Mouse (Mus musculus): ENCODE measurements around the gene Prl2a1. TPM values are rescaled to one million over a fixed set of nuclear protein-coding genes. Genes with fewer than 3 reads are reported as not detected.
"Not testable (repeated sequence)": the region's sequence is repeated elsewhere in the genome, so short reads cannot be mapped to it uniquely, and the experiment has no call there.

Prl2a1 gene
- total RNA-seq (2021): not detected
- long read RNA-seq, experiment 1: 0 reads
- long read RNA-seq, experiment 2: 0 reads

GRCm38 (mm10) chr13:27801354-27801753, at the start of gene Prl2a1:
Gene Prl2a1 (plus strand): TSS chr13:27801654.
- DNase-seq: no peak

- DNase-seq: not testable (repeated sequence)
Measured at GRCm38 (mm10) chr13:27780704-27781103, 20.8 kb upstream of the Prl2a1 start, which contains the start of gene Prl7c1. Gene Prl7c1 (minus strand): TSS chr13:27780804.

- no peak for DNase-seq
Measured at GRCm38 (mm10) chr13:27799303-27799702, 2.2 kb upstream of the Prl2a1 start.

GRCm38 (mm10) chr13:27802765-27803164, 1.3 kb downstream of the Prl2a1 start:
- no peak for DNase-seq

- DNase-seq: no peak
Measured at GRCm38 (mm10) chr13:27849042-27849441, 47.6 kb downstream of the Prl2a1 start, which contains the start of gene Prl2c1. Gene Prl2c1 (plus strand): TSS chr13:27849342.

Other genes with a start within 250 kb of the Prl2a1 start
- not detected for gene Prl8a9, start 237.0 kb upstream of the Prl2a1 start, total RNA-seq (2021)
- gene Prl8a1, start 219.5 kb upstream of the Prl2a1 start, total RNA-seq (2021): not detected
- not detected for gene Prl7b1, start 191.1 kb upstream of the Prl2a1 start, total RNA-seq (2021)
- gene Prl7a1, start 159.2 kb upstream of the Prl2a1 start, total RNA-seq (2021): not detected
- gene Prl7a2, start 133.6 kb upstream of the Prl2a1 start, total RNA-seq (2021): not detected
- gene Prl7d1, start 84.9 kb upstream of the Prl2a1 start, total RNA-seq (2021): not detected
- not detected for gene Prl7c1, start 20.9 kb upstream of the Prl2a1 start, total RNA-seq (2021)
- not detected for gene Prl2c1, start 47.7 kb downstream of the Prl2a1 start, total RNA-seq (2021)
- not detected for gene Prl4a1, start 214.6 kb downstream of the Prl2a1 start, total RNA-seq (2021)

Measured in gastrocnemius, postnatal 25 days (tissue).